12 mouse cellular contexts compared by ENCODE assay signal in the genomic region with DNA sequence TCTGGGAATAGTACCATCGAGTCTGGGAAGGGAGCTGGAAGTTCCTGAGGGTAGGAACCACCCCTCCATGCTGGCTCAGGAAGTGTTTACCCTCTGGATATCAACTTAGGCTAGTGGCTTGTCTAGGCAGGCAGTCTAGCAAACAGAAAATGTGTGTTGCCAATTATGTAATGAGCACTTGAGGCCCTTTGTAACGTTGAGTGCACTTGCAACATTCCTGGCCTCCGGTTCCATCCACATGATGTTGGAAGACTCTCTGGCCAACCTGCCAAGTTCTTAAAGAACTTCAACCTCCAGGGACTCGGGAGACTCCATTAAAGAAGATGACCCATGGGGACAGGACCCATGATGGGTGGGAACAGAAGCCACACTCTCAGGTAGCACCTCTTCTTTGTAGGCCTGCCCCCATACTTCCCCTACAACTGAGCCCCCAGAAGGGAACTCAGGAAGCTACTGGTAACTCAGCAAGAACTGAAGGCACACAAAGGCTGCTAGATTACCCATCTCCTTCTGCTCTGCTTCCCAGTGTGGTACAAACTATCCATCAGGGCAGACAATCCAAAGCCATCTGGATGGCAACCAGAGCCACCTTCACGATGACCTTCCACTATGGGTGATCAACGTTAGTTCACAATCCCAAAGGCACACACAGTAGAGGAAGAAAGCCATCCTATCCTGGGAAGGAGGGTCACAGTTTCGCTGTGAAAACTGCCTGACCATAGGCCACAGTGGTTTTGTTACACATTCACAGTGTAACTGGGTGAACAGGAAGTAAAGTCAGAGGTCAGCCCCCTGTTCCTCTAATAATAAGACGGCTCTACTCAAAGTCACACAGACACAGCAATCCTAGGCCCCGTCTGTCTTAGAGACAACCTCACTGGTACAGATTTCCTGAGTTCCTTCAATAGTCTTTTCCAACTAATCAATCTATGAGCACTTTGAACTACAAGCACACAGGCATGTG.
DNase-seq lines count a peak whose midpoint lies in the region; ATAC-seq and TF ChIP-seq lines count a peak whose summit lies in the region.
"Had no signal": no experiment of that assay in that cellular context is flagged by ENCODE, and none has a peak within 500 bp of the region (broad histone marks: within the 10 kb centered on the region; RNA-seq: fewer than 3 reads in every experiment).

No protein-coding gene starts in this region.

- H3K9me3 ChIP-seq in heart, postnatal 0 days (replicated peaks; ENCODE audit: control insufficient read depth, low read length) = no peaks in the 10 kb centered on the region; the same call in 1 of the 2 replicates
- H3K9me3 ChIP-seq: hindbrain, embryonic 12.5 days; limb, embryonic 13.5 days had no signal

- H3K36me3 ChIP-seq in heart, postnatal 0 days (replicated peaks; ENCODE audit: control insufficient read depth, insufficient read depth, low read length) = no peaks in the 10 kb centered on the region
- H3K36me3 ChIP-seq: hindbrain, embryonic 12.5 days; limb, embryonic 13.5 days had no signal

- peak; percentile 53; the same call in 1 of the 2 replicates for TF ChIP-seq EP300 in heart, postnatal 0 days (IDR thresholded peaks at IDR 0.05; ENCODE audit: low read depth)

- no peak overlapping the region for H3K4me2 ChIP-seq in heart, postnatal 0 days (ENCODE audit: low read depth, low read length)
- H3K4me2 ChIP-seq: hindbrain, embryonic 12.5 days; limb, embryonic 13.5 days had no signal

- intact Hi-C loops in heart, postnatal 25 days (cut with DNase I) = no loop called here

- H3K4me1 ChIP-seq in heart, postnatal 0 days (ENCODE audit: control insufficient read depth, insufficient read depth) = peaks cover 3% of the 10 kb centered on the region; the same call in 1 of the 2 replicates

- TF ChIP-seq CTCF in heart, postnatal 0 days (IDR thresholded peaks at IDR 0.05; ENCODE audit: low read depth) = no peak

- H3K4me3 ChIP-seq in heart, postnatal 0 days (ENCODE audit: low read depth, low read length) = no peak overlapping the region
- H3K4me3 ChIP-seq: hindbrain, embryonic 12.5 days; layer of hippocampus, adult 2 months; limb, embryonic 13.5 days had no signal

- WGBS in heart, postnatal 0 days = 56% methylated on average over 9 of the region's 9 CpGs

- ATAC-seq in heart, postnatal 0 days (ENCODE audit: insufficient read depth, low read depth) = peak; percentile 62
- no peak for ATAC-seq in erythroblast, adult 5-6 weeks (replicated peaks; ENCODE audit: low FRiP score, poor library complexity, severe bottlenecking)
- ATAC-seq: midbrain, embryonic 16.5 days had no signal

- no peak overlapping the region for H3K27ac ChIP-seq in heart, postnatal 0 days (ENCODE audit: low read depth)
- H3K27ac ChIP-seq: hindbrain, embryonic 12.5 days; layer of hippocampus, adult 2 months; limb, embryonic 13.5 days had no signal

- H3K27me3 ChIP-seq in heart, postnatal 0 days (ENCODE audit: control insufficient read depth, insufficient read depth, low read length) = peaks cover 67% of the 10 kb centered on the region

- no peak overlapping the region for H3K9ac ChIP-seq in heart, postnatal 0 days (replicated peaks; ENCODE audit: low read depth, low read length)
- H3K9ac ChIP-seq: hindbrain, embryonic 12.5 days; limb, embryonic 13.5 days had no signal

- DNase-seq in heart, adult 8-10 months (ENCODE audit: low spot score) = peak; percentile 53
- DNase-seq in heart, postnatal 25 days (ENCODE audit: low spot score) = no peak
- DNase-seq in ZHBTc4 (ENCODE audit: low read depth, low spot score) = peak; percentile 81
- peak; percentile 57 for DNase-seq in heart, postnatal 0 days (ENCODE audit: low spot score)
- DNase-seq in lung, postnatal 10 days = peak; percentile 69
- DNase-seq in thymus, postnatal 36 days = no peak
- DNase-seq in urinary bladder, postnatal 4 days (ENCODE audit: low spot score in 2 of 2) = no peak

Comparison
In these comparisons a context has a peak if more than half of its experiments do, and no peak if none do; other contexts are left out.
1. DNase-seq: peak in heart, adult 8-10 months (single experiment), ZHBTc4 (single experiment), heart, postnatal 0 days (single experiment) and lung, postnatal 10 days (single experiment); none in heart, postnatal 25 days (single experiment), thymus, postnatal 36 days (0 of 2) and urinary bladder, postnatal 4 days (0 of 2).